Mouse (Mus musculus) G1E (cell line): ENCODE measurements around the gene Nrde2.

ENCODE experiments used
- CTCF ChIP-seq: IDR thresholded peaks from 2 replicates; pipeline ENCODE4 v1.5.1; 2012; ENCODE audit warnings: low read depth, low read length, inconsistent platforms, mixed read lengths
- GATA1 ChIP-seq: IDR thresholded peaks from 2 replicates; pipeline ENCODE4 v1.6.1; 2012; ENCODE audit warnings: borderline replicate concordance, low read length, inconsistent platforms, mixed read lengths

- TF ChIP-seq CTCF (no peak), GATA1 (no peak)
Measured at GRCm38 (mm10) chr12:100079636-100080286, 79.7 kb downstream of the Nrde2 start.
